ENCODE assay signal across 24 mouse cellular contexts in the genomic region with DNA sequence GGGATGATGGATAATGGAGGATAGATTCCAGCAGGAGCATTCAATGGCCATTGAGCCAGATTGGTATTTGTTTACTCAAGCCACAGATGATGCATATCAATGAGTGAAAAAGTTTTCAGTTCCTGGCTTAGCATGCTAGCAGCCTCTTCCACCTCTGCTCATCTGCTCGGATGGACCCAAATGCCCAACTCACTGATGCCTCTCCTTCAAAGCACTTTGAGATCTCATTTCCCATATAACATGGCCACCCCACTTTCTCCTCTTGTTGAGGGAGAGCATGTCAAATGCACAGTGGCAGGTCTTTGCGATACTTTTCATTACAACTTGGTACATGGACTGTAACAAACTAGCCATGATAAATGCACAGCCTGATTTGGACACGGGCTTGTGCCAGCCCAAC. TPM values are rescaled to one million over a fixed set of nuclear protein-coding genes. Genes with fewer than 3 reads are reported as not detected.
"Had no signal": no experiment of that assay in that cellular context is flagged by ENCODE, and none has a peak within 500 bp of the region (broad histone marks: within the 10 kb centered on the region; RNA-seq: fewer than 3 reads in every experiment).

No protein-coding gene starts in this region.

- DNase-seq: kidney, postnatal 25 days; layer of hippocampus, adult 9-11 months; liver, embryonic 13.5 days; lung, adult 2 months; lung, postnatal 14 days; lung, postnatal 4 days; retina, postnatal 1 day; right cerebral cortex, postnatal 14 days; right cerebral cortex, postnatal 4 days; thymus, postnatal 36 days had no signal

- H3K9me3 ChIP-seq: liver, embryonic 13.5 days; midbrain, embryonic 10.5 days; midbrain, embryonic 13.5 days; neural tube, embryonic 13.5 days; stomach, embryonic 15.5 days had no signal

- H3K27ac ChIP-seq: kidney, postnatal 0 days; layer of hippocampus, adult 2 months; liver, embryonic 13.5 days; midbrain, embryonic 10.5 days; midbrain, embryonic 13.5 days; neural tube, embryonic 13.5 days; stomach, embryonic 15.5 days had no signal

- ATAC-seq: midbrain, embryonic 13.5 days; midbrain, embryonic 16.5 days had no signal

- H3K36me3 ChIP-seq: liver, embryonic 13.5 days; midbrain, embryonic 10.5 days; midbrain, embryonic 13.5 days; neural tube, embryonic 13.5 days; stomach, embryonic 15.5 days had no signal

- H3K4me1 ChIP-seq: liver, embryonic 13.5 days; midbrain, embryonic 10.5 days; midbrain, embryonic 13.5 days; neural tube, embryonic 13.5 days; stomach, embryonic 15.5 days had no signal

- H3K9ac ChIP-seq: liver, embryonic 13.5 days; midbrain, embryonic 13.5 days; neural tube, embryonic 13.5 days; stomach, embryonic 15.5 days had no signal

- H3K27me3 ChIP-seq: midbrain, embryonic 13.5 days; neural tube, embryonic 13.5 days; stomach, embryonic 15.5 days had no signal

- H3K4me3 ChIP-seq: layer of hippocampus, adult 2 months; liver, embryonic 13.5 days; midbrain, embryonic 10.5 days; midbrain, embryonic 13.5 days; myocyte; neural tube, embryonic 13.5 days; stomach, embryonic 15.5 days had no signal

RNA-seq across cellular contexts. Expression of a gene that starts 20.6 kb away (rescaled TPM):
- total RNA-seq: layer of hippocampus, adult 2 months; left cerebral cortex, adult 18-20 months; left cerebral cortex, postnatal 25 days; liver, adult 2 months; megakaryocyte, adult 5-6 weeks; monocyte, adult 5-6 weeks had no signal
- polyA plus RNA-seq: limb, embryonic 11.5 days; liver, adult 2 months; liver, embryonic 13.5 days; midbrain, embryonic 10.5 days; midbrain, embryonic 16.5 days; myocyte; neural tube, embryonic 13.5 days had no signal
